Mouse (Mus musculus) thymus, adult 2 months (tissue): Measurements from ENCODE around the gene Gm6096. TPM values are rescaled to one million over a fixed set of nuclear protein-coding genes. Genes with fewer than 3 reads are reported as not detected.

Experiments used
- DNase-seq: peaks from one replicate; pipeline ENCODE4 v3.0.0; 2021
- H3K27ac ChIP-seq: fragments of 200-500 bp; 2 replicates; pipeline ENCODE4 v1.5.1; 2012; ENCODE audit warnings: low read length, control low read depth; ENCODE audit not compliant: control insufficient read depth, insufficient read depth
- H3K27me3 ChIP-seq: fragments of 200-500 bp; 2 replicates; pipeline ENCODE4 v1.6.1; 2012; ENCODE audit warnings: mild to moderate bottlenecking, low read length, moderate library complexity, mixed read lengths; ENCODE audit not compliant: control insufficient read depth, insufficient read depth
- H3K36me3 ChIP-seq: fragments of 200-500 bp; 2 replicates; pipeline ENCODE4 v1.6.1; 2012; ENCODE audit warnings: mild to moderate bottlenecking, low read length, moderate library complexity; ENCODE audit not compliant: control insufficient read depth, insufficient read depth
- H3K4me1 ChIP-seq: fragments of 200-500 bp; replicated peaks from 2 replicates; pipeline ENCODE4 v1.6.1; 2012; ENCODE audit warnings: low read length; ENCODE audit not compliant: control insufficient read depth, insufficient read depth
- H3K4me3 ChIP-seq: fragments of 200-500 bp; 2 replicates; pipeline ENCODE4 v1.5.1; 2012; ENCODE audit warnings: mild to moderate bottlenecking, low read length, control low read depth, moderate library complexity; ENCODE audit not compliant: control insufficient read depth, insufficient read depth
- CTCF ChIP-seq: fragments of 200-500 bp; IDR thresholded peaks from 2 replicates; pipeline ENCODE4 v1.5.1; 2012; ENCODE audit warnings: mild to moderate bottlenecking, control low read depth, low read length, moderate library complexity, borderline replicate concordance; ENCODE audit not compliant: control insufficient read depth, poor library complexity, insufficient read depth; ENCODE audit errors: extremely low read depth
- POLR2A ChIP-seq: fragments of 200-500 bp; IDR thresholded peaks from 2 replicates; pipeline ENCODE4 v1.6.1; 2012; ENCODE audit warnings: mild to moderate bottlenecking, low read length, control low read depth, moderate library complexity; ENCODE audit not compliant: control insufficient read depth, poor library complexity, insufficient read depth; ENCODE audit errors: extremely low read depth
- WGBS: fragments of 180-500 bp; shearing (Covaris S2); methylation state at CpG from one replicate; pipeline ENCODE4 v1.1.7; 2018; 5-methylcytosine and 5-hydroxymethylcytosine counted together
- polyA plus RNA-seq: library from polyadenylated mRNA; depleted of rRNA; stranded (reverse); fragments of >200 nt; gene quantifications from 2 replicates; pipeline ENCODE4 v1.2.3, GENCODE M21; 2012; rRNA removed

The Gm6096 gene
- polyA plus RNA-seq, 1 experiment: not detected

- Histone ChIP-seq H3K4me1 (no peaks in the 10 kb centered on the region), H3K36me3 (no peaks in the 10 kb centered on the region), H3K27ac (no peak overlapping the region), H3K27me3 (no peaks in the 10 kb centered on the region), H3K4me3 (no peak overlapping the region)
- no peak for DNase-seq
- no peak for TF ChIP-seq CTCF
- TF ChIP-seq POLR2A: no peak
- WGBS: 94% methylated on average over 3 of the region's 3 CpGs
Observed at GRCm38 (mm10) chr7:34296124-34296523, 45.3 kb downstream of the Gm6096 start.

GRCm38 (mm10) chr7:34298818-34299217 is 48.0 kb downstream of the Gm6096 start:
- H3K4me3 ChIP-seq: no peak overlapping the region
- 97% methylated on average over 2 of the region's 2 CpGs for WGBS
- no peaks in the 10 kb centered on the region for H3K4me1 ChIP-seq
- no peaks in the 10 kb centered on the region for H3K36me3 ChIP-seq
- no peak for TF ChIP-seq CTCF
- TF ChIP-seq POLR2A: no peak
- H3K27ac ChIP-seq: no peak overlapping the region
- H3K27me3 ChIP-seq: no peaks in the 10 kb centered on the region
- DNase-seq: no peak

Other genes with a start within 250 kb of the Gm6096 start
- gene Scgb2b27, start 237.1 kb upstream of the Gm6096 start, polyA plus RNA-seq: 0.93 TPM in 1 of 2 replicates, not detected in the other
- not detected in 2 replicates for gene Scgb1b27, start 229.6 kb upstream of the Gm6096 start, polyA plus RNA-seq
- gene Scgb1b30, start 155.6 kb upstream of the Gm6096 start, polyA plus RNA-seq: not detected in 2 replicates
- 5.0 and 5.8 TPM in 2 replicates for gene Wtip, start 117.8 kb upstream of the Gm6096 start, polyA plus RNA-seq
- 81.6 and 93.9 TPM in 2 replicates for gene Uba2, start 81.4 kb upstream of the Gm6096 start, polyA plus RNA-seq
- 39.5 and 40.6 TPM in 2 replicates for gene Pdcd2l, start 54.4 kb upstream of the Gm6096 start, polyA plus RNA-seq
- 265 and 304 TPM in 2 replicates for gene Gpi1, start 20.7 kb upstream of the Gm6096 start, polyA plus RNA-seq
- gene 4931406P16Rik, start 62.5 kb downstream of the Gm6096 start, polyA plus RNA-seq: 31.9 and 32.2 TPM in 2 replicates
- 90.8 and 92.4 TPM in 2 replicates for gene Lsm14a, start 142.3 kb downstream of the Gm6096 start, polyA plus RNA-seq